Mouse (Mus musculus): ENCODE measurements around the gene Gpr62. TPM values are rescaled to one million over a fixed set of nuclear protein-coding genes. Genes with fewer than 3 reads are reported as not detected.
"Not testable (repeated sequence)": the region's sequence is repeated elsewhere in the genome, so short reads cannot be mapped to it uniquely, and the experiment has no call there.

Gene Gpr62
- not detected for total RNA-seq (2021)

DNA sequence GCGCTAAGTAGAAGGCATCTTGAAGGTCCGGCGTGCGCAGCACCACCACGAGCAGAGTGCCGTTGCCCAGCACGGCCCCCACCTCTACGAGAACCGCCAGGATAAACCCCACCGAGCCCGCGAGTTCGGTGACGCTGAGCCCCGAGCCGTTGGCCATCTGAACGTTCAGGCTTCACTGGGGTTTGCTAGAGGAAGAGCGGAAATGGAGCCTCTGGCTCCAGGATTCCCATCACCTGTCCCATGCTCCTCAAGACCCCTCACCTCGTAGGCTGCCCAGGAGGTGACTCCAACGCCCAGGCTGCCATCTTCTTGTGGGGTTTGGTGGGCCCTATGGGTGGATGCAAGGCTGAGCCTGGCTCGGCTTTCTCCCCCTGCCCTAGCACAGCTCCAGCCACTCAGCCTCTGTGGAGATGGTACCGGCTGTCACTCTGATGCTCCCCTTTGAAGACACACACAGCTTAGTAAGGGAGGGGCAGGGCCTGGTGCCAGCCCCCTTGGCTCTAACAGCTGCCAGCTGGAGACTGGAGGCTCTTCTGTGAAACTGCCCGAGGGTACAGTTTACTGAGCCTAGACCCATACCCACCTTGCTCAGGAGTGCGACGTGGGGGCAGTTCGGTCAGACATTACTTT is at the start of gene Gpr62:
Gpr62 (minus strand) TSS at position 368 of the 630 bp plus-strand sequence.
- intact Hi-C loops (cut with DNase I), result no loop called here
- DNase-seq, result no peak

GRCm38 (mm10) chr9:106514273-106514672 is 48.5 kb upstream of the Gpr62 start, which contains the start of gene Iqcf5:
Gene Iqcf5, plus strand, starts transcription at chr9:106514573.
- intact Hi-C loops (cut with DNase I), result no loop called here
- DNase-seq, result no peak

- no peak for DNase-seq
These were observed 47.8 kb upstream of the Gpr62 start for GRCm38 (mm10) chr9:106513566-106513965.

GRCm38 (mm10) chr9:106512729-106513450 is 47.2 kb upstream of the Gpr62 start:
- DNase-seq, result no peak
- intact Hi-C loops (cut with DNase I), result no loop called here

More at GRCm38 (mm10) chr9:106513566-106513965, 47.8 kb upstream of the Gpr62 start:
- intact Hi-C loops (cut with DNase I), result no loop called here

DNA sequence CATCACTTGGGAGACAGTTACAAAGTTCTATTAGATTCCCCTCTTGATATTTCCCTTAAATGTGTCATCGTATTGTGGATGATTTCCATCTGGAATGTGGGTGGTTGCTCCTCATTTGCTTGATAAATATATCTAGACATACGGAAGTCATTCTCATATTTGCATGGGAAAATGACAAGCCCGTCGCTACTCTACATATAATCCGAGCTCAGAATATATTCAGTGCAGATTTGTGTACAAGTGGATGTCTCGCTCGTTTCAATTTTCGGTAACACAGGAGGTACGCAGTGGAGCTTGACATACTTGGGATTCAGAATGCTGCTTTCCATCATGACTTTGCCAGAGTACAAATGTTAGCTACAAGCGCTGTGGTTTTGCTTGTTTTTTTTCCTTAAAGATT is 43.6 kb upstream of the Gpr62 start:
- DNase-seq, result no peak

DNA sequence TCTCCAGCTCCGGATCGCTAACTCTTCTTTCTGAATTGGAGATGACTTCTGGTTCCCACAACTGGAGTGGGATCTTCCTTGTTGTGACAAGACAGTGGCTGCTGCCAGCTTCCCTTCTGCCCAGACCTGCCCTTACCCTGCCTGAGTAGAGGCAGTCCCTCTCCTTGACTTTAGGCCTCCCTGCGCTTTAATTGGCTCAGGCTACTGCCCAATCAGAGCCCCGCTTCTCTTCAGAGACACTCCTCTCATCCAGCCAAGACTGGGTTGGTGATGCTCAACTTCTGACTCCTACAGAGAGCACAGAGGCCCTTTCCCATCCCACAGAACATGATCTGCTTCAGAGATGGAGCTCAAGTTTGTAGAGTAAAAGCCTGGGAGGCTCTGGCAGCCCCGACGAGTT is 38.5 kb upstream of the Gpr62 start:
- no peak for DNase-seq
- intact Hi-C loops (cut with DNase I), result no loop called here

More for the DNA sequence above, 43.6 kb upstream of the Gpr62 start:
- intact Hi-C loops (cut with DNase I), result no loop called here

DNA sequence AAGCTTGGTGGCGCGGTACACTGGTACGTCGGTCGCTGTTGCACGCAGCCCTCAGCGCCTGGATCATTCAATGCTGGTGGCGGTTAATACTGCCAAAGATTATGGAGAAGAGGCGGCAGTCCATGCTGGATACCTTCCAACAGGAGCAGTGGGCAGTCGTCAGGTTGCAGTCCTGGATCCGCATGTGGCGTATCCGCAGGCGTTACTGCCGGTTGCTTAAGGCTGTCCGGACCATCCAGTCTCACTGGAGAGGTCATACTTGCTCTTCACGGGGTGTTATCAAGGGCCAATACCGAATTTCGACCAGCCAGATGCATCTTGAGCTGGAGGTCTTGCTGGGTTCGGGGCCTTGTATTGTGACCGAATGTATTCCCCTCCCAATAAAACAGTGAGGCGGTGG is 36.1 kb upstream of the Gpr62 start:
- intact Hi-C loops (cut with DNase I), result no loop called here

DNA sequence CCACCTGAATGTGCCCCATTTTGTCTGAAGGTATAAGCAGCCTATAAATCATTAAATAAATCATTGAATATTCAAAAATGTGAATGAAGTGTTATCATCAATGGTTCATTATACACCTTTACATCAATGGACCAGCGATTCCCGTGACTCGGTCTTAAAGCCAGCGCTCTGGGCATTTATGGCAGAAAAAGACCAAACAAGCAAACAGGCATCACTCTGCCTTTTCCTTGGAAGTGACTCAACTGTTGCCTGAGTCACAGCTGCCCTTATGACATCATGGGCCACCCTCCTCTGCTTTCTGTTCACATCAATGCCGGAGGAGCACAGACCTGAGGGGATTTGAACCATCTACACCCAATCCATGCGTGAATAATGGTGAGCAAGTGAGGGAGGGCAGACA is 33.9 kb upstream of the Gpr62 start, which contains the start of gene Iqcf1:
Iqcf1 (plus strand) TSS at position 301 of the 400 bp plus-strand sequence.
- intact Hi-C loops (cut with DNase I), result no loop called here
- no peak for DNase-seq

More for the DNA sequence above, 36.1 kb upstream of the Gpr62 start:
- no peak for DNase-seq

DNA sequence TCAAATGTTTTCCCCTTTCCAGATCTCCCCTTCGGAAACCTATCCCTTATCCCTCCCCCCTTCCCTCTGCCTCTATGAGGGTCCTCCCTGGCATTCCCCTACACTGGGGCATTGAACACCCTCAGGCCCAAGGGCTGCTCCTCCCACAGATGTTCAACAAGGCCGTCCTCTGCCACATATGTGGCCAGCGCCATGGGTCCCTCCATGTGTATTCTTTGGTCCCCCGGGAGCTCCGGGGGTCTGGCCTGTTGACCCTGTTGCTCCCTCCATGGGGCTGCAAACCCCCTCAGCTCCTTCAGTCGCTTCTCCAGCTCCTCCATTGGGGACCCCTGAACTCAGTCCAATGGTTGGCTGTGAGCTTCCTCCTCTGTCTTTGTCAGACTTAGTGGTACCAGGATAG is 21.9 kb upstream of the Gpr62 start:
- intact Hi-C loops (cut with DNase I); DNase-seq: not testable (repeated sequence)

DNA sequence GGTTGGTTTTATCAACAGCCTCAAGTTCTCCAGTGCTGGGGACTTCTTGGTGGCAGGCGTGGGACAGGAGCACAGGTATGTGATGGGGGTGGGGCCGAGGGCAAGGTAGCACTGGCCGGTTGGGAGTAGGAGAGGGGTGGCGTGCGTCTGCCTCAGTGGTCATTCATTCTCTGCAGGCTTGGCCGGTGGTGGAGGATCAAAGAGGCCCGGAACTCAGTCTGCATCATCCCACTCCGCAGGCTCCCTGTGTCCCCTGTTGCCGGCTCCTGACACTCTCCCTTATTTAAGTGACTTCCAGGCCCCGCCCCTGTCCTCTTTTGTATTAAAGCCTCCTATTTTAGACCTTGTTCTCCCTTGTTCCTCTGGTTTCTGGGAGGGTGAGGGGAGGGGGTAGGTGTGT is 19.3 kb upstream of the Gpr62 start:
- intact Hi-C loops (cut with DNase I), result no loop called here
- no peak for DNase-seq

DNA sequence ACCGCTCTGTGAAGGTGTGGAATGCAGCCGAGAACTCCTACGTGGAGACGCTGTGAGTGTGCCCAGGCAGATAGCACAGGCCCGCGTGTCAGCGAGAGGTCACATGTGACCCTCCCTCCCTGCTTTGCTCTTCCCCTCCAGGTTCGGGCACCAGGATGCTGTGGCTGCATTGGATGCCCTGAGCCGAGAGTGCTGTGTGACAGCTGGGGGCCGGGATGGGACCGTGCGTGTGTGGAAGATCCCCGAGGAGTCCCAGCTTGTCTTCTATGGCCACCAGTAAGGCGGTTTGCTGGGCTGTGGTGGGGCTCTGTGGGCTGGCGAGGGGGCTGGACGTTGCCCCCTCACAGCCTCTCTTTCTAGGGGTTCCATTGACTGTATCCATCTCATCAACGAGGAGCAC is 17.9 kb upstream of the Gpr62 start:
- intact Hi-C loops (cut with DNase I), result no loop called here
- DNase-seq, result no peak

GRCm38 (mm10) chr9:106483136-106483535 is 17.4 kb upstream of the Gpr62 start:
- DNase-seq, result no peak
- intact Hi-C loops (cut with DNase I), result no loop called here

DNA sequence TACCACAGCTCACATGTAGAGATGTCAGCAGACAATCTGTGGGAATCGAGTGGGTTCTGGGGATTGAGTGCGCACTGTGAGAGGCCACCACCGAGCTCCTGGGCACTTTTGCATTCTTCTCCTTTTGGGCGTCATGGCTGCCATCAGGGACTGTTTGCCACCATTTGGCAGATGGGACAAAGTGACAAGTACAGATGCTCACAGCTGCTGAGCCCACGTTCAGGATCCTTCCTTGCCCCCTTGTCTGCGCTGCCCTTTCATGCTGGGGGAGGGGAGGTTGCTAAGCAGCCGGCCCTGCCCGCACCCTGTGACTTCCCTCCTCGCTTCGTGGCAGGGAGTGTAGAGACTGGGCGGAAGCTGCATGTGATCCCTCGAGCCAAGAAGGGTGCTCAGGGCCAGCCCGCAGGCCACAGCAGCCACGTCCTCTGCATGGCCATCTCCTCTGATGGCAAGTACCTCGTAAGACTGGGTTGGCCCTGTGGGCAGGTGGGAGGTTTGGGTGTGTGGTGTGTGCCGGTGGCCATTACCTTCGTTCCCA is 16.9 kb upstream of the Gpr62 start:
- intact Hi-C loops (cut with DNase I), result no loop called here
- no peak for DNase-seq

DNA sequence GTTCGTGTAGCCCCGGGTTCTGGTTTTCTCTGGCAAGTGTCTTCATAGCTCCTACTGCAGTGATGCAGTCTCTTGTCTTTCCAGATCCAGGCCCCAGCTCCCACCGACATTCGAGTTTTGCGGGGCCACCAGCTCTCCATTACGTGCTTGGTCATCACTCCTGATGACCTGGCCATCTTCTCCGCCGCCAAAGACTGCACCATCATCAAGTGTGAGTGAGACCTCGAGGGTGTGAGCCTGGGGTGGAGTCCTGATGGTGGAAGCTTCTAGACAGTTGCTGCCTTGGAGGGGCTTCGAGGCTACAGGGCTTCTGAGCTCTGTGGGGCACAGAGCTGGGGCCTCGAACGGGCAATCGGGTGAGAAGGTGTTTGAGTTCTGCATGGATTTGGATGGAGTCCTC is 15.9 kb upstream of the Gpr62 start:
- intact Hi-C loops (cut with DNase I), result no loop called here
- no peak for DNase-seq

GRCm38 (mm10) chr9:106481075-106481474 is 15.3 kb upstream of the Gpr62 start:
- no peak for DNase-seq
- intact Hi-C loops (cut with DNase I), result no loop called here

- no peak for DNase-seq
- intact Hi-C loops (cut with DNase I), result no loop called here
These were observed 14.8 kb upstream of the Gpr62 start for GRCm38 (mm10) chr9:106480541-106480940.

DNA sequence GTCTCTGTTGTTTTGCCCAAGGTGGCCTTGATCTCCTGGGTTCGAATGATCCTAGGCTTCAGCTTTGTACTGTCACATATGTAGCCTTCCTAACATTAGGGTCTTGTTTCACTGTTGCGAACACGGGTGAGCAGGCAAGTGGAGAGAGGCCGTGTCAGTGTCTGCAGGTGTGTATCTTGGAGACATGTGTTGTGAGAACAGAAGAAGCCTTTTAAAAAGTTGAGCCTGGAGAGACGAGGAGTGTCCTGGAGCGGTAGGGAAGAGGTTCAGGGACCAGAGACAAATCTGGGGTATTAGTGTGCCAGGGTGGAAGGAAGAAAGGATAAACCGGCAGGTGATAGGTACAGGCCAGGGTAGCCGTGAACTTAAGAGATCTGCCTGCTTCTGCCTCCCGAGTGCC is 12.4 kb upstream of the Gpr62 start:
- no peak for DNase-seq
- intact Hi-C loops (cut with DNase I), result loop anchor here (2.0 to 5.0 kb wide), 4 partner anchors 106 to 321 kb away; partner anchors contain the start of gene Glyctk

DNA sequence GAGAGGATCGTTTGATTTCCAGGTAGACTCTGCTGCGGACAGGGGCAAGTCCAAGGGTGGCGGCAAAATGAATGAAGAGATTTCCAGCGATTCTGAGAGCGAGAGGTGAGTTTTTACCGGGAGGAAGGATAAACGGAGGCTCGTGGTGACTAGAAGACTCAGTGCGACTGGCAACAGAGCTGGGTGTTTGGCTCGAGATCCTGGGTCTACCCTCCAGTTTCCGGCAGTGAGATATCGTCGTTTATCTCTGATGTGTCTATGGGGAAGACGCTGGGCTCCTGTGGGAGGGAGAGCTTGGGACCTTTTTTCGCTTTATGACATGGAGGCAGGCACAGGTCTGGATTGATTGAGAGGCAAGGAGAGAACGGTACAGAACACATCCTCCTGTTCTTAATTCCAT is 11.9 kb upstream of the Gpr62 start:
- no peak for DNase-seq
- intact Hi-C loops (cut with DNase I), result loop anchor here (2.0 to 5.0 kb wide), 6 partner anchors 105 to 320 kb away; partner anchors contain the start of gene Glyctk

- intact Hi-C loops (cut with DNase I), result loop anchor here (1.0 to 5.0 kb wide), 6 partner anchors 29 to 320 kb away; partner anchors contain the start of gene Glyctk
- peak; percentile 96 to 99 for DNase-seq
These were observed 11.3 kb upstream of the Gpr62 start, which contains the start of gene Parp3 for GRCm38 (mm10) chr9:106476924-106477484. Gene Parp3, minus strand, starts transcription at chr9:106476949.

DNA sequence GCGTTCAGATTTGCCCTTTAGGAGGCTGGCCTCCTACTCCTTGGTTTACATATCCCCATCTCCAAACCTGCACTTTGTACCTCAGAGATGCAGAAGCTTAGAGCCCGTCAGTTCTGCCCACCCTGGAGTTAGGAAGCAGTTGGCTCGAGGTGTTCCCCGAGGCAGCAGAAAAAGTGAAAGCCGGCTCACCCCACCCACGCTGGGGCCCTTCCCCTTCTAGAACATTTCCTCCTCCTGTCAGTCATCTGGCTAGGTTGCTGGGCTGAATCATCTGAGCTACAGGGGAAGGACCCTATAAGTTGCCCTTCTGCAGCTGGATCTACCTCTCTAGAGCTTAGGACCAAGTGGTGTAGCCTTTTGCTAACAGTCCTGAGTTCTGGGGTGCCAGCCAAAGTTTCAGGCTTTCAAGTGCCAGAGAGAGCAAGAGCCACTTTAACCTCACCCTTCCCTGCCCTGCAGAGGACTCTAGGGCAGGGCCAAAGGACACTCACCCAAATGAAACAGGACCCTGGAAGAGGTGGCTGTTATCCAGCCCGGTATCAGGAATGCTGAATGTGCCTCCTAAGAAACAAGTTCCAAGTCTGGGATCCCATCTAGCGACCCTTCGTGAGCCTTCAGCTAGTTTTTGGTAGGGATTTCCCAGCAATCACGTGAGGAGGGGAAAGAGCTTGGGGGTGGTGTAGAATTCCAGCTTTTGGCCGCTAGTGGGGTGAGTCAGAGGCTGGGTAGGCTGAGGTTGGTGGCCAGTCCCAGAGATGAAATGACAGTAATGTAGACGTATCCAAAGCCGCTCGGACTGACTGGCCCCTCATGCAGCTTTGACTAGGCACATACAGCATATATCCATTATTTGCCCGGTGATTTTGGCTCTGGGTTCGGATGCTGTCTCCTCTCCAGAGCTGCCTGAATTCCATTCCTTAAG is 10.5 kb upstream of the Gpr62 start:
- DNase-seq, result peak; percentile 69 to 80
- intact Hi-C loops (cut with DNase I), result loop anchor here (1.0 to 5.0 kb wide), 6 partner anchors 28 to 319 kb away; partner anchors contain the start of gene Glyctk

All from heart, postnatal 36 days (tissue).